Mouse (Mus musculus): ENCODE measurements around the gene Primpol.
"Not testable (repeated sequence)": the region's sequence is repeated elsewhere in the genome, so short reads cannot be mapped to it uniquely, and the experiment has no call there.

The Primpol gene

GRCm38 (mm10) chr8:46600959-46601707 lies 15.9 kb downstream of the Primpol start:
- DNase-seq = no peak

- no peak for DNase-seq
Measured at GRCm38 (mm10) chr8:46599314-46599904, 17.6 kb downstream of the Primpol start.

GRCm38 (mm10) chr8:46598753-46599152 lies 18.3 kb downstream of the Primpol start:
- no peak for DNase-seq

DNA sequence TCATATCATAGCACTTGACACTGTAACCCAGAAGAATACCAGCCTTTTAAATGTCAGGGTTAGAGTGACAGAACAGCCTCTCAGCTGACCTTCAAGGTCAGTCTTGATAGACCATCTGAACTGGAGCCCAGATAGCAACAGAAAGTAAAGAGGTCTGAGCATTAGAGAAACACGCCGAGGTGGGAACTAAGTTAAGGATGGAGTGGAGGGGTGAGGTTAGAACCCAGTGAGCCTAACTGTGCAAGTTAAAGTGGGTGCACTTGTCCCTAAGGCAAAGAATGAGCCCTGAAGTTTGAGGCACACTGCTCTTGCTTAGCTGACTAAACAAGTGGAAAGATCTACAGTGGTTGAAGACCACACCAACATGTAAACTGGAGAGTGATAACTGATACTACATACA lies 18.9 kb downstream of the Primpol start:
- DNase-seq = no peak

DNA sequence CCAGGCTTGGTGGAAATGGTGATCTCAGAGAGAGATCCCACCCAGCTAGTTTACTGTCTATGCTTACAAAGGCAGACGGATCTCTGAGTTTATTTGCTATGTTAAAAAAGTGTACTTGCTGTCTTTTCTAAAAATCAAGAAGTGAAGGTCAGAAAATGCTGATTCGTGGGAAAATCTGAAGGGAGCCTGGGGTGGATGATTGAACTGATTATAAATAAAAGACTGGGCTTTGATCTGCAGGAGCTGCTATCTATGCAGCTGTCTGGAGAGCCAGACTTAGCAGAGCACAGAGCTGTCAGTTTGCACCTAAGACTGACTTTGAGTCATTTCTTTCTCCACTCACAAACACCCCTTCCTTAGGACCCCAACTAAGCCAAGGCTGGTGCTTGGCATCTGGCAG lies 19.6 kb downstream of the Primpol start:
- DNase-seq = no peak

GRCm38 (mm10) chr8:46596530-46596929 lies 20.5 kb downstream of the Primpol start:
- no peak for DNase-seq

GRCm38 (mm10) chr8:46595593-46595992 lies 21.4 kb downstream of the Primpol start:
- DNase-seq = peak; percentile 24

GRCm38 (mm10) chr8:46593772-46594171 lies 23.2 kb downstream of the Primpol start:
- no peak for DNase-seq

DNA sequence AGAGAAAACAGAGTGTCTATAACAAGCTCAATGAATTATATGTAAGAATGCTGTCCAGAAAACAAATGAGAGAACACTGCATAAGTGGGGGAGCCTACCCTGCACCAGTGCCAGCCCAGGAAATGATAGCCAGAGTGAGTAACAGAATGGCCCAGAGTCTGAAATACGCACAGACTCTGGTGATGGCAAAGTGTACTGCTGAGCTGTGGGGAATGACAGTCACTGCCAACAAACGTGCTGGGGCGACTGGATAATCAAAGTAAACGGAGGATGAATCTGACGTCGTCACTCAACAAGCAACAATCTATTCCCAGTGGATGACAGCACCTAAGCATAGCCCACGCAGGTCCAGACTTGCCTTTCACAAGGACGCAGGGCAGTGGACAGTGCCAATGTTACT lies 23.9 kb downstream of the Primpol start:
- no peak for DNase-seq

DNA sequence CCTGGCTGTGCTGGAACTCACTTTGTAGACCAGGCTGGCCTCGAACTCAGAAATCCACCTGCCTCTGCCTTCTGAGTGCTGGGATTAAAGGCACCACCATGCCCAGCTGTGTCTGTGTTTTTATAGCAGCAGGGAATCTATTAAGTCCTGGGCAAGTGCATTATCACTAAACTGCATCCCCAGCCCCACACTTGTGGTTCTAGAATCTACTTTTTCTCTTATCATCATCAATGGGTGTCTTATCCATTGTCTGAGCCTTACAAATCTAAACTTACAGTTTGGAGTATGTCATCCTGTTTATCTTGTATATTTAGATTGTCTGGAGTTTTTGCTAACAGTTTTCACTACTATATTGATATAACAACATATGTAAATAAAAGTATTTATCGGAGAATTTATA lies 28.3 kb downstream of the Primpol start:
- DNase-seq = no peak

- DNase-seq = no peak
Measured at GRCm38 (mm10) chr8:46587911-46588310, 29.1 kb downstream of the Primpol start.

DNA sequence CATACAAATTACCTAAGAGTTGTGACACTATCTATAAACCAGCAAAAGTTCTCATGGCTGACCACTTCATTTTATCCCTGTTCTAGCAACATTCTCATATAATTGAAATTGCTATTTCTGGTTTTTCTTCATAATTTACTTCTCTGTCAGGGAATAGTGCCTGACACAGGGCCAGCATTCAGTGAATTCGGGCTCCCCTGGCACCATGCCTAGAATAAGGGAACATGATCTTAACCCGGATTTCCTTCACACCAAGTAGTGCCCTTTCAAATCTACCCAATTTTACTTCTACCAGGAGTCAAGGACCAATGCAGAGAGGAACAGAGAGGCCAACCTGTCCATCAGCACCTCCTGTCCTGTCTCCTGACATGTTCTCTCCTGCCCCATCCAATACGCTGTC lies 31.4 kb downstream of the Primpol start:
- no peak for DNase-seq

DNA sequence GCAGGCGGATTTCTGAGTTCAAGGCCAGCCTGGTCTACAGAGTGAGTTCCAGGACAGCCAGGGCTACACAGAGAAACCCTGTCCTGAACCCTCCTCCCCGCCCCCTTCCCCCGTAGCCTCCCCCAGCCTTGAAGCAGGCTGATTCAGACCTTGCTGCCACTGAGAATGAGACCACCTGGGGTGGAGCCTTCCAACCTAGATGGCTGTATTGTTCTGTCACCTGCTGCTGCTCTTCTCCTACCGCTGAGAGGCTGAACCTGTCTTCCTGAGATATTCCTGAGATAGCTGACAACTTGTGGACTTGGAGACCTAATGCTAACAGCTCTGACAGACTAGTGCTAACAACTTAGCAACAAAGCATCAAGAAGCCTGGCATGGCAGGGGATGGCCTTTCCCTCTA lies 32.7 kb downstream of the Primpol start:
- not testable (repeated sequence) for DNase-seq

DNA sequence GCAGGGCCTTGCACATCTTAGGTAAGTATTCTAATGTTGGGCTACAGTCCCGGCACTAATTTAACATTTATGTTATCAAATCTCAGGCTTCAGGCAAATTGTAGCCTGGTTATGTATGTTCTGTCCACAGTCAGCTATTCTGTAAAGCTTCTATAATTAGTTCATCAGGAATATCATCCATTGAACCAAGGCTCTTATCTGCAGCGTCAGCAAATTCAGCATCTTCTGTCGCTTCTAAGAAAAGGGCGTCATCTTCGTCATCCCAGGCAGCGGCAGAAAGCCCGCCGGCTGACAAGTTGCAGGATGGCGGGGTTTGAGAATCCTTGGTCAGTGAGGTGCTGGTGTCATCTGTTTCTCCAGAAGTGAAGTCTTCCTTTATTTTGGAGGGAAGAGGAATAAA lies 38.2 kb downstream of the Primpol start:
- no peak for DNase-seq

DNA sequence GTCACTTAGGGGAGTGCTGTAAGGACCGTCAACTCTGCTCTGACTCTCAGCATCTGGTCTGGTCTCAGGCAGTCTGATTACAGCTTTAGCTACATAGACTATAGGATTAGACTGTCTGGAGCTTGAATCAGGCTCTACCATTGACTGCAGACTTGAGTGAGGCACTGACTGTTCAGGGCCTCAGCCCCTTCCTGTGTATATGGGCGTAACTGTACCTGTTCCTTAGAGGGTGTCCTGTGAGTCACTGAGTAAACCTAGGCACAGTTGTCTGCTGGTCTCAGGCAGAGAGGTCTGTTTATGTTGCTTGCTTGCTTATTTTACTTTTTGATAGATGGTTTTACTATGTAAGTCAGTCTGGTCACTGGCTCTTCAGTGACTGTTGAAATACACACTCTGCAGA lies 43.0 kb downstream of the Primpol start:
- DNase-seq = no peak

DNA sequence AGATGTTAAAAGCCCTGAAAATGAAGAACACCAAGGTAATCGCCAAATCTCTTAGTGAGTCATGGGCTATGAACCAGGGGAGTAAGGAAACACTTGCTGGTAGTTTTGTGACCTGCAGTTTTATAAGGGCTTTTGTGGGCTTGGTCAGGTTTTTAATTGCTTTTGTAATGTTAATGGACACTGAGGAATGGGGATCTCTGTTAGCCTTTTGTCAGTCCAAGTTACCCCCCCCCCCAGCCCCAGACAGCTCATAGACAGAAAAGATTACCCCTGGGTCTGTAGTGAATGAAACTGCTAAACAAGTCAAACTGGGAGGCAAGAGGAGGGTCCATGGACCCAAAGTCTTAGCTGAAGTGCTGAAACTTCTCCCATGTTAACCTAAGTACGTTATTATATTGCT lies 43.6 kb downstream of the Primpol start:
- DNase-seq = no peak

DNA sequence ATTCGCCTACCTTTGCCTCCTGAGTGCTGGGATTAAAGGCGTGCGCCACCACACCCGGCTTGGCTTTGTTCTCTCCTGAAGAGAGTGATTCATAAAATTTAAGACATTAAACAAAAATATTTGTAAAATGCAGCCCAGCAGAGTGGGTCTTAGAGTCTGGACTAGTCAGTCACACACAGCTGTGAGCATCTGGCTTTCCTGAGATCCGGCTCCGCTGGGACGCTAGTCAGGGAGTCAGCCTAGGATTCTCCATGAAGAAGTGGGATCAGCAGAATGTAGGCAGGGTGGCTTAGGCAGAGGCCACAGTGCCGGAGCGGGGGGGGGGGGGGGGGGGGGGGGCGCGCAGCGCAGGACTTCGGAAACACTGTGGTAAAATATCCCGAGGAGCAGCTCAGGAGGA lies 46.3 kb downstream of the Primpol start:
- no peak for DNase-seq

- no peak for DNase-seq
Measured at GRCm38 (mm10) chr8:46569659-46570441, 47.2 kb downstream of the Primpol start.

GRCm38 (mm10) chr8:46568942-46569341 lies 48.1 kb downstream of the Primpol start:
- DNase-seq = no peak

- DNase-seq = no peak
Measured at GRCm38 (mm10) chr8:46567946-46568345, 49.1 kb downstream of the Primpol start.

DNA sequence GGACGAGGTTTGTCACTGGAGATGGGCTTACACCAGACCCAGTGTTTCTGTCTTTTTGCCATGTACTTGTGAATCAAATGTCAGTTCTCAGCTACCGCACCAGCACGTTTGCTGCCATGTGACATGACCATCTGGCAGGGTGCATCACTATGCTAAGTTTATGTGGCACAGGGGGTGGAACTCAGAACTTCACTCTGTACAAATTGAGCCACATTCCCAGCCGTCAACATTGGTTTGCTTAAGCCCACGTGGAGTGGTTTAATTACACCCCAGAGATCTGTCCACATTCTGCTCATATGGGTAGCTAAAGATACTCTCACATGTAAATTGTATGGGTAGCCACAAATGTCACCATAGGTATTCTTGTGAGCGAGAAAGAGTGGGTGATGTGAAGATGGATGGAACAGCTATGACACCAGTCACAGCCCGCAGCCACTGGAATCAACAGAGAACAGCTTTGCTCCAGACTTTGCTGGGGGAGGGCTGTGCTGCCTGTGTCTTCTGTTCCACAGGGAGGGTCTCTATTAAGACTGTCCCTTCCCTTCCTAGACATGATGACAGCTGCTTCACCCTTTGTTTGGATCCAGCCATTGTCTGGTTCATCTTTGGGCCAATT lies 50.0 kb downstream of the Primpol start:
- peak; percentile 77 for DNase-seq

- DNase-seq = no peak
Measured at GRCm38 (mm10) chr8:46562333-46562732, 54.7 kb downstream of the Primpol start.

GRCm38 (mm10) chr8:46559428-46559827 lies 57.6 kb downstream of the Primpol start:
- peak; percentile 48 for DNase-seq

GRCm38 (mm10) chr8:46552441-46552765 lies 64.6 kb downstream of the Primpol start:
- peak; percentile 24 for DNase-seq

All from right cerebral cortex, postnatal 14 days (tissue).